Mouse (Mus musculus): ENCODE measurements at regions not wholly inside any gene's neighbourhood (a gene's known extent, or its start where the extent isn't known, plus 50 kb on each side); places are given as distances from the start of the nearest gene placed in this dataset.

DNA sequence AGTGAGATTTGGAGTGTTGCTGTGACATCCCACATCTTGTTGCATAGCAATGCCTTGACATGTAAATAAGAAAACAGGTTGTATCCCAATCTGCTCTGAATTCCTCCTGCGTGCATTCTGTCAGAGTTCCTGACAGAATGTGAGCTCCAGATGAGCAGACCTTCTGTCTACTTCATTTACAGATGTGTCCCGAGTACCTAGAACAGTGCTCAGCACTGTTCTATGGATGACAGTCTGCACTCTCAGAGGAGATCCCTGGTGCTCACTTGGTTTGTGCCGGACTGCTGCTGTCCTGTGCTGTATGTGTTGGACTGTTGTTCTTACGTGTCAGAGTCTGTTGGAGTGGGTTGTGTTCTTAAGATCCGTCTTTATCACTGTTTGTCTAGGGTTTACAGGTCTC is 211.4 kb upstream of the Ttc29 start:
- DNase-seq, result no peak
- intact Hi-C loops (cut with DNase I), result no loop called here

DNA sequence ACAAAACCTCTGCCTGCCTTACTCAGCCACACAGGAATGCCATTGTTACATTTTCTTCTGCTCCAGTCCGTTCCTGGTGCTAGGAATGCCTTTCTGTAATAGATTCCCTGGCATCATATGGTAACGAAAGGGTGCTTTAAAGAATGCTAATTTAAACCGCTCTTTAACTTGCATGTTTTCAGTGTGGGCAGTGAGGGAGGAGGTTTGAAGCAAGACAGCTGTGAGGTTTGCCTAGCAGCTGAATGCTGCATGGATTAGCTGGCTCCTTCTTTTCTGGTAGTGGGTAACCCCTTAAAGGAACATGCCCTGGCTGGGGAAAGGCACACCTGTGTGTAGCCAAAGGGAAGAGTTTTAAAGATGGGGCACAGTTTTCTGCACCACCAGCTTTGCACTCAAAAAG is 211.0 kb upstream of the Ttc29 start:
- DNase-seq, result no peak
- intact Hi-C loops (cut with DNase I), result no loop called here

DNA sequence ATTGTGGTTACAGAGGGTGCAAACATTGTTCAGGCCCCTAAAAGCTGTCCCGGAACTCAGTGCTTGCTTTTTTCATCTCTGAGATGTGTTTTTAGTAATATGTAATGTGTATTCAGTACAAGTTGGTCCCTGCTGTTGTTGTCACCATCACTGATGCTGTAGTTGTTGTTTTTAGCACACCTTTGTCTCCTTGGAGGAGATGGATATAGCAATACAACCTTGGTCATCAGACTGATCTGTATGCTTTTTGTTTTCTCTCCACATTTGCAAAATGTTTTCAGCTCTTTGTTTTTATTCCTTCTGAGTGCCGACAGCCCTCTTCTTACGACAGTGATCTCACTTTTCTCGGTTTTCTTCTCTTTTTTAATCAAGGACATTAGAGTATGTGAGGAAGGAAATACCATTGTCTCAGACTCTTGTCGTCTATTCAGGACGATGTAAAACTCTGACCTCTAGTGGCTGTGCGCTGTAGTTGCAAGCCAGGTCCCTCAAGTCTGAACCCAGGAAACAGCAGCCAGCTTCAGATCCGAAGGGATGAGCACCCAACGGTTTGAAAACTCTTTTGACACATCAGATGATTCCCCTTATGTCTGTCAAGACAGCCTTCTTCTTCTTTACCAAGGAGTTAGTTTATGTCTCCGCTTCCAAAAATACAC is 209.1 kb upstream of the Ttc29 start:
- intact Hi-C loops (cut with DNase I), result loop anchor here (1.0 kb wide), 1 partner anchor 374 kb away; no protein-coding TSS in a partner anchor
- DNase-seq, result peak in 1 of 2 experiments; percentile 12

DNA sequence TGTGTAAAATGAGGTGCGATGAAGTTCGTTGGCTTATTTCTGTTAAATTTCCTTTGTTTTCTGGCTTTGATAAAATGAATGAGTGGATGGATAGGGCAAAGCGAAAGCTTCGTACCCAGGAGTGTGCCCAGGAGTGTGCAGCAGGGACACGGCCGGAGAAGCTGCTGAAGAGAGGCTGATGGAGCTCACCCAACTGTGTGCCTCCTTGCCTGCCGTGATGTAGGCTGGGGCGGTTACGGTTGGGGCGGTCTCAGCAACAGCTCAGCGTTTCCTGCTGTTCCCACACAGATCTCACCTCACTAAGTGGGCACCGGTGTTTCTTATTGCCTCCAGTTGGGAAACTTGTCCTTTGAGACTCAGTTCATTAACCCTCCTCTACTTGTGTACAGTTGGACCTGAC is 208.2 kb upstream of the Ttc29 start:
- intact Hi-C loops (cut with DNase I), result loop anchor here (1.0 kb wide), 1 partner anchor 375 kb away; no protein-coding TSS in a partner anchor
- DNase-seq, result no peak

DNA sequence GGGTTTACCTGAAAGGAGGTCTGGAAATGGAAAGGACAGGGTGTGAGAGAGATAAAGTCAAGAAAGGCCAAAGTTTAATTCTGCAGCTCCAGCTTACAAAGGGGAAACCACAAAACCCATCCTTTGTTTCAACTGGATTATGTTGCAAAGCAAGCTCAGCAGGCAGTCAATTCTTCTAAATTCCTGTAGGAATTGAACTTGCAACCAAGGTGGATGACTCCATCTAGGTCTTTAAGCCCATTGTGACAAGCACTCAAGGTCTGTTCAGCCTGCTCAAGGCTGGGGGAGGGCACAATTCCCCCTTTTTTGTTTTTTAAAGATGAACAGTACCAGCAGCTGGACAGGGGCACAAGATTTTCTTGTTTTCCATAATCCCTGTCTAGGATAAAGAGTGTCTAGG is 200.0 kb upstream of the Ttc29 start:
- DNase-seq, result no peak
- intact Hi-C loops (cut with DNase I), result no loop called here

DNA sequence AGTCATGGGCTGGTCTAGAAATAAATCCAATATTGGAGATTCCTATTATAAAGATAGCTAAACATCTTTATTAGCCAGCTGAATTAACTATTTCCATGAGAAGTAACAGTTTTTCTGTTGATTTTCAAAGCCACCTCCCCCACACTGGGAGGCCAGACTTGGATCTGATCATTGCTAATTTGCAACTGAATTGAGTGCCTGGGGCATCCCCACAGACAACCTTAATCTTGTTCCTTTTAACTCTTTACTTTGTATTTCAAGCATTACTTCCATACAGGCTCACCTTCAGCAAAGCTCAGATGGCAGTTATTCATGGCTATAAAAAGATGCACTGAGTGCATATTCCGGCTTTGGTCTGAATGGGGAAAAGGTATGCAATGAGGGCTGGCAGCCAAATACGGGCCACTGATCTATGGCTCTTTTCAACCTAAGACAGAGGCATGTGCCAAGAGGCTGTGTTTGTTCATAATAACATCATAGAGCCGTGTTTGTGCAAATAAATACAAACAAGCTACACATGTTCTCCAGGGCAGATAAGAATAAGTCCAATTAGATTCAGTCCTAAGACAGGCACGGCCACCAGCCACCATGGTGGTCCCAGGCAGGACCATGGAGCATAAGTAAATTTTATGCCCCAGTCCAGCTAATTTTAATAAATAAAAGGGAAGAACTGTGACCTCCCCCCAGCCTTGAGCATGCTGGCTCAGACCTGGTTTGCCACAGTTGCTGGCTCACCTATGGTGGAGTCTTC is 194.5 kb upstream of the Ttc29 start:
- DNase-seq, result no peak
- intact Hi-C loops (cut with DNase I), result no loop called here

DNA sequence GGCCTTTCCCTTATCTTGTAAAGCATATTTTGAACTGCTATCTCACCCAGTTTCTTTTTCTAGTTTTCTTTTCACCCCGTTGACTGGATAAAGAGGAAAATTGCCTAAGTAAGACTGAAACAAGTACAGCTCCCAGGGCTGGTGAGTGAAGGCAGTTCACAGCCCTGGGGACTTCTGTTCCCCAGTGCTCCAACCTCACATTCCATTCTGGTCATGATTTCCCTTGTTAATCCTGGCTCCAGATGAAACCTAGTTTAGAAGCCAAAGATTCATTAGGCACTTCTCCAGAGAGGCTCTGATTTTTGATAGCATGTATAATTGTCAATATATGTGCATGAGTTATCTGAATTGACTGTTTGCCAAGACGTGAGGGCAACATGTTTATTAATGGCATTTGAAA is 191.6 kb upstream of the Ttc29 start:
- intact Hi-C loops (cut with DNase I), result no loop called here
- no peak for DNase-seq

DNA sequence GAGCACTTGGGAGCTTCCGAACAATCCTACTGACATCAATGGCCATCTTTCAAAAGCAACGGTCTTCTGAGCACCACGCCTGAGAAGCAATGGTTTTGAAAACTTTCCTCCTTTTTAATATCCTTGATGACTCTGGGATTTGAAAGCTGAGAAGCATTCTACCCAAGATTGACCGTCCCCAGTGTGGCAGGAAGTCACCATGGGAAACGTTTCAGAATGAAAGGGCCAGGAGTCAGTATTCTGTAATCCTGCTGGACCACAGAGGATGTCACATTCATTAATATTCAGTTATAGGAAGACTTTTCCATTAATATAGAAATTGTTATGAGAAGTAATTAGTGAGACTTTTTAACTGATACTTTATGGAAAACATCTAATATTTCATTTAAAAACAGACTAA is 190.1 kb upstream of the Ttc29 start:
- intact Hi-C loops (cut with DNase I), result no loop called here
- no peak for DNase-seq

DNA sequence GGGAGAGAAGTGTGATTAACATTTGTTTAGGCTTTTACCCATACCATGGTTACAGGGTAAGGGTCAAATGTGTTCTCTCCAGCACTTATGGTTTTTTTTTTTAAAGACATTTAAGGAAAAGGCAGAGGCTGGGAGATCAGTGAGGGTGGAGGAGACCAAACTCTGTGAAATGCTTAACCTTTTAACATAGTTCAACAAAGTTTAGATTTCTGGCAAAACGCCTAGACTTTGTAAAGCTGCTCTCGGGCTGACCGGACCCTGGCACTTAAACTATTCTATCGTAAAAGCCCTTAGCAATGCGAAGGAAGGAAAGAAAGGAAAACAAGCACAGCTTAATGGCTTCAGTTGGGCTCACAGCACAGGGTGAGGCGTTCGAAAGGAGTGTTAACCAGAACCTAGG is 189.6 kb upstream of the Ttc29 start:
- DNase-seq, result no peak
- intact Hi-C loops (cut with DNase I), result no loop called here

DNA sequence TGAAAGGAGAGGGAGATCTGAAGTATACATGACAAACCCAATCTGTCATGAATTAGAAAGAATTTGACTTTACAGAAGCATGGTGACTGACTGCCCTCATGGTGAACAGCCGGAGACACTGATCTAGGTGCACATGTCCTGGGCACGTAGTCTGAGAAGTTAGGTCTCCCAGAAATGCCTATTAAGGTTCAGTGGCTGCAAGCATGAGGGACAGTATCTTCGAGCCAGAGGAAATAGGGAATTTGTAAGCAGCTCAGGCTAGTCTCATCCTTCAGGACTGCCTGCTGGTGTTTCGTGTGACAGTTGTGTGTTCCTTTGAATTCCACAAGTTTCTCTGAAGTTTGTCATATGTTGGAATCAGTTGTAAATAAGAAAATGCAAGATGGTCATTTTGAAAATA is 189.2 kb upstream of the Ttc29 start:
- DNase-seq, result no peak
- intact Hi-C loops (cut with DNase I), result no loop called here

DNA sequence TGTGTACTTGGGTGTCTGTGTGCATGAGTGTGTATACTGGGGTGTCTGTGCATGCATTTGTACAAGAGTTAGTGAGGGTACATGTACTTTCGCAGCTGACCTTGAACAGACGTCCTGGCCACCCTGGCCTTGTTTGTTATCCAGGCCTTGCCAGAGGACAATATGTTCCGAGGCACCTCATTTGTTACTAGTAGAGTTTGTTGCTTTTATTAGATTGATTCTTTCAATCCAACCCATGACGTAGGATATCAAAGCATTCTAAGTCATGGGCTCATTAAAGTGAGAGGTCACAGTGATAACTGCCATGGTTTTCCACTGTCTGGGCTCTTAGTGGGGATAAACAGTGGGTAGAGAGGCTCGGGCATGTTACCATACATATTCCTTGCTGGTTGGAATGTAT is 188.1 kb upstream of the Ttc29 start:
- intact Hi-C loops (cut with DNase I), result no loop called here
- DNase-seq, result no peak

DNA sequence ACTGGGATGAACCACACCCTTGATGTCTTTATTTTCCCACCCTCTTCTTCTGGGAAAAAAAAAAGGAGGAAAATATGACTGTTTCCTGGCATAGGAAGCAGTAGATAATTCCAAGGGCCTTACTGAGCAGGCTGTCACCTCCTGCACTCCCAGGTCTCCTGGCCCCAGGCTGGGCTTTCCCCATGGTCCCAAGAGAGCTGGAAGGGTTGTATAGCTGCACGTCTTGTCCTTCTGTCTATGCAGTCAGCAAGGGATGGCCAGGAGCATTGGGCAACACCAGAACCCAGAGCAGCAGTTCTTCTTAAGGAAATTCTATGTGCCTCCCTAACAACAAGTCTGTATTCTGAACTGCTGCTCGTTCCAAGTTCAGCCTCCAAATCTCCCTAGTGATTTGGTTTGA is 185.7 kb upstream of the Ttc29 start:
- DNase-seq, result no peak
- intact Hi-C loops (cut with DNase I), result no loop called here

DNA sequence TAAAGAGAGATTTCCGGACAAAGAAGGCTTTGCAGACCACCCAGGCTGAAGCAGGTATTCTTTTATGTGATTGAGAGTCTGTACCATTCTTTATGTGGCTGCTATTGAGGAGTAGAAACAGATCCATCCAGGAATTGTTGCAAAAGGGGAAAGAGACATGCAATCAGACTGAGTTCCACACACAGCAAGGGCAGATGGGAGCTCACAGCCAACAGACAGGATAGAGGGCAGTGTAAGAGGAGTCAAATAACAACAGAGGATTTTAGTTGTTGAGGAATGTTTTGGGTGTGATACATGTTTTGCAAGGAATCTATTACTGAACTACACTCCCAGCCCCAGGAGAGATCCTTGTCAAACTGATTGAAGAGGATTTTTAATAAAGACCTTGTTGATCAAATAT is 184.2 kb upstream of the Ttc29 start:
- intact Hi-C loops (cut with DNase I), result no loop called here
- DNase-seq, result no peak

DNA sequence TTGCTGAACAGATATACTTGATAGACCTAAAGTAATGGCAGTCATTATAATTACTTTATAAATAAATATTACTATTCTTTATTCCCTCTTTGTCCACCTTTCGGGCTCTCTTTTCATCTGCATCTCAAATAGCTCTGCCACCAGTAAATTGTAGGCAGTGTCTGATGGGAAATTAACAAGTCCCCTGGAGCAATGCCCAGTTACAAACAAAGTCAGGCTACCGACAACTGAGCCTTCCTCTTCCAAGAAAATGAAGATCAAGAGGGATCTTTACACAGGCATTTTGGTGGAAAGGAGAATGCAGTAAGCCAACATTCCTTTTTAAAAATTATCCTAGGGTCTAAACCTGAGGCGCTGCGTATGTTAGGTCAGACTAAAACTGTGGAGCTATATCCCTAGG is 181.3 kb upstream of the Ttc29 start:
- intact Hi-C loops (cut with DNase I), result no loop called here
- no peak for DNase-seq

DNA sequence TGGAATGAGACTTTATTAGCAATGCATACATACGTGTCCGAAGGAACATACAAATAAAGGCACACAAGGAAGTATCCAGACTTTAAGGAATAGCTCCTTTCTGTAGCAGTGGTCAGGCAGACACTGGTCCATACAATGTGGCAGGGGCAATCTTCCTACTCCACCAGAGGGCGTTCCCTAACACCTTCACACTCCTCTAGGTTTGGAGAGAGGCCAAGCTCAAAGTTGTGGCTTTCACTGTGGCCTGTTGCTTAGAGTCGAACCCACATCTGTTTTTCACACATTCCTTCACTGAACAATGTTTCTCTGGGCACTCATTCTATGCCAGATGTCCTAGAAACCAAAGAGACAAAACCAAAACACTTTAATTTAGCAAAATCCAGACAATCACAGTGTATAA is 178.4 kb upstream of the Ttc29 start:
- intact Hi-C loops (cut with DNase I), result no loop called here
- DNase-seq, result no peak

DNA sequence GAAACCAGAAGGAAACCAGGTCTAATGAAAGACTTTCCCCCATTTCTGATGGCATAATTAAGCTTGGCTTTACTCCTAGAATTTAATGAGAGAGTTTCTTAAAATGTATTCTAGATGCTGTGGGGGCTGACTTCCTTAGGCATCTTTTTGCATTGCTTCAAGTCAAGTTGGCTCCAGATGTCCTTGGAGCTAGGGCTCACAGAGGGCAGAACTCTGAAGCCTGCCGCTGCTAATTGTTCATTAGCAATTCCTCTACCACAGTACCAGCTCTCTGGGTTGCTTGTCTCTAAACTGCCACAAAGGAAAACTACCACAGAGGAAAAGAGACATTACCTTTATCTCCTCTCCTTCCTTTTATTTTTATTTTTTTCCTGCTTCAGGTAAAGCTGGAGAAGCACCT is 175.9 kb upstream of the Ttc29 start:
- no peak for DNase-seq
- intact Hi-C loops (cut with DNase I), result no loop called here

DNA sequence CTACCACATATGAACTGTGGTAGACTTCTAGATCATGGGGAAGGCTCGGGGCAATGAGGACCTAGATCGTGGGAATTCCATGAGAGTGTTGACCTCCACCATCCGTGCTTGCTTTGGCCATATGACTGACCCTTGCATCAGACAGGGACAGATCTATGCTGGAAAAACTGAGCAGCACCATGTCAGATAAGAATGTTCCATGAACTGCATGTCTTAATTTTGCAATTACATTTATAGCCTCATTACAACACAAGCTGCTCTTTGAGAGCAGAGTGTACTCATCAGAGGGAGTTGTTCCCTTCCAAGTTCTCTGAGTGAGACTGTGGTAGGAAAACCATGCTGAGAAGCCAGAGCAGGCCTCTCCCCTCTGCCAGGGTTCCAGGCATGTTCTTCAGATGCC is 166.4 kb upstream of the Ttc29 start:
- intact Hi-C loops (cut with DNase I), result no loop called here
- no peak for DNase-seq

DNA sequence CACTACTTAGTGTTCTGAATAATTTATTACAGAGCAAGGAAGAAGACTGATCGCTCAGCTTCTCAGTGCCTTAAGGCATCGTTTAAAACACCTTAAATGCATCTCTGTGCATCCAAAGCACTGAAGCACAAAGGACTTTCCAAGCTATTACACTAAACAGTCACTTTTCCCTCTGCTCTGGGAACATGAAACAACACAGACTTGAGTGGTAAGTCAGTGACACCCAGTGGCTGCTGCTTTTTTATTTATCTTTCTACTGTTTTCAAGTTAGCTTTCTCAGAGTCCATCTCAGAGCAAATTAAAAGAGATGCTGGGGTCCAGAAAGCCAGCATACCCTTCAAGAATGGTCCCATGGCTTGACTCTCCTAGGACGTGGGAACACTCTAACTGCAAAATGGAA is 162.3 kb upstream of the Ttc29 start:
- intact Hi-C loops (cut with DNase I), result no loop called here

DNA sequence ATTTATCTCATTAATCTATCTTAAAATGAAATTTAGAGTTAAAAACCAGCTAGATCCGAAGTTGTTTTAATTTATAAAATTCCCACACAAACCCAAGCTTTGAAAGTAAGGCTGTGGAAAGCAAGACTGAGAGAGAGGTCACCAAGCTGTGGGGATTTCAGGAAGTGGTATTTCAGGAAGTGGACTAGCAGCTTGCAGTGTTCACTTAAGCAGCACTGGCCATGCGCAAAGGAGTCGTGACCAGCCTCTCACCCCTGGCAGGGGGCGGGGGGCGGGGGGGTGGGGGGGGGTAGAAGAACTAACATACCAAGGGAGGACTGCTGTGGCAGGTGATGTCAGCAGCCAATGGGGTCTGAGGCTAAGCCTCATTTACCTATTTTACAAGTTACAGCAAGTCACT is 158.7 kb upstream of the Ttc29 start:
- no peak for DNase-seq
- intact Hi-C loops (cut with DNase I), result no loop called here

More for the DNA sequence above, 162.3 kb upstream of the Ttc29 start:
- DNase-seq, result no peak

DNA sequence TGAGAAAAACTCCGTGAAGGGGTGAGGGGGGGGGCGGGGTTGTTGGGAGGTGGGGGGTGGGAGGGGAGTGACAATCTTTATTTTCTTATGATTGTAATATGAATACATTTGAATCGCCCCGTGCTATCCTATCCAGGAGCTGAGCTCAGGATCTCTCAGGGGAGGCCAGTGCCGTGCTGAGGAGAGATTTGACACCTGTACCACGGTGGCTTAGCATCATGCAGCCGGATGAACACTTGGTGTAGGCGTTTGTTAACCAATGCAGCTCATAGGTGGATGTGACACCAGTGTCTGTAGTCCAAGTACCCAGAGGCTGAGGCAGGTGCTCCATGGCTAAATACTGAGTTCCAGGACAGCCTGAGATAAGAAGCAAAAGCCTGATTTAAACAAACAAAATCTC is 158.2 kb upstream of the Ttc29 start:
- intact Hi-C loops (cut with DNase I), result no loop called here
- DNase-seq, result no peak

DNA sequence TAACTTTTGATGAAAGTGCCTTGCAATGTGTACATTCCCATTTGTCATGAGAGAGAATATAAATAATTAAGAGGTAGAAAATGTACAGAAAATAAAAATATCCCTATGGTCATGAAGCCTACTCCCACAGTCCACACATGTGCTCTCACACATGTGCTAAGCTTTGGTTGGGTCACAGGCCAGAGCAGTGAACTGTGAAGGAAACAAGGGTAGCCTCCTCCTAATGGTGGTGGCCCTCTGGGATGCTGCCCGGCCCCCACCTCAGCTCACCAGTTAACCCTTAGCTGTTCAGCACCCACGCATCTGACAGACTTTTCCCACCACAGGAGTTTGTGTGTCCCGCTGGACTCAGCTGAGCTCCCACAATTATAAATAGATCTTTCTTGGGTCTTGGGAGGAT is 157.6 kb upstream of the Ttc29 start:
- intact Hi-C loops (cut with DNase I), result no loop called here
- no peak for DNase-seq

DNA sequence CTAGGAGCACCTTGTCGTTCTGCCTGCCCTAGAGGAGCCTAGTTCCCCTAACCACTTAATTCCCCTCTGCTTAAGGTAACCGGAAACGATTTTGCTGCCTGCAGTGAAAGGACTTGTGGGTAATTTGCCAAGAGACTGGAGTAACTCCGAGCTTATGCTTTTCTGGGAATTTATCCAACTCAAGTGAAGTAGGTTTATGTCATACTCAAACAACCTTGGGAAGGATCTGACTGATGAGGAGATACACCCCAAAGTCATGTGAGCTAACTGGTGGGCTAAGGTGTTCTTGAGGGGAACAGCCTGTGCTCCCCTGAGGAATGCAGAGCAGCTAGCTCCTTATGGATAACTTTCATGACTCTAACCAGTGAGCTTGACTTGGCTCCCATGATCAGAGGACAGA is 155.7 kb upstream of the Ttc29 start:
- DNase-seq, result no peak
- intact Hi-C loops (cut with DNase I), result no loop called here
